Mouse (Mus musculus) limb, embryonic 12.5 days (tissue): ENCODE measurements around the gene Cadm4. TPM values are rescaled to one million over a fixed set of nuclear protein-coding genes. Genes with fewer than 3 reads are reported as not detected.
"Not testable (repeated sequence)": the region's sequence is repeated elsewhere in the genome, so short reads cannot be mapped to it uniquely, and the experiment has no call there.

Experiments used
- ATAC-seq: fragments of 200-750 bp; cut with Nextera tagmentation; 2 replicates; pipeline ENCODE4 v1.8.0; 2017; ENCODE audit warnings: low read depth, moderate TSS enrichment; ENCODE audit not compliant: insufficient number of reproducible peaks, insufficient read depth, low FRiP score, low TSS enrichment
- H3K27ac ChIP-seq: fragments of 300-500 bp; sonication (generic); 2 replicates; pipeline ENCODE4 v1.5.1; 2016; ENCODE audit warnings: mild to moderate bottlenecking, moderate library complexity
- H3K27me3 ChIP-seq: fragments of 300-500 bp; sonication (generic); 2 replicates; pipeline ENCODE4 v1.6.1; 2016; ENCODE audit warnings: mild to moderate bottlenecking, moderate library complexity
- H3K36me3 ChIP-seq: fragments of 300-500 bp; sonication (generic); 2 replicates; pipeline ENCODE4 v1.6.1; 2016; ENCODE audit warnings: mild to moderate bottlenecking, moderate library complexity
- H3K4me1 ChIP-seq: fragments of 300-500 bp; sonication (generic); replicated peaks from 2 replicates; pipeline ENCODE4 v1.6.1; 2016
- H3K4me2 ChIP-seq: fragments of 300-500 bp; sonication (generic); 2 replicates; pipeline ENCODE4 v1.6.1; 2016; ENCODE audit warnings: mild to moderate bottlenecking, moderate library complexity
- H3K4me3 ChIP-seq: fragments of 300-500 bp; sonication (generic); replicated peaks from 2 replicates; pipeline ENCODE4 v1.5.1; 2016; ENCODE audit warnings: mild to moderate bottlenecking
- H3K9ac ChIP-seq: fragments of 300-500 bp; sonication (generic); replicated peaks from 2 replicates; pipeline ENCODE4 v1.6.1; 2016; ENCODE audit warnings: mild to moderate bottlenecking, moderate library complexity
- H3K9me3 ChIP-seq: fragments of 300-500 bp; sonication (generic); 2 replicates; pipeline ENCODE4 v1.6.1; 2016; ENCODE audit warnings: mild to moderate bottlenecking, moderate library complexity
- WGBS: fragments of 180-500 bp; shearing (Covaris S2); methylation state at CpG from one replicate; pipeline ENCODE4 v1.1.7; 2016; 5-methylcytosine and 5-hydroxymethylcytosine counted together
- polyA plus RNA-seq: library from polyadenylated mRNA; unstranded; fragments of >200 nt; fragmentation: Nextera tagmentation; extraction: Ambion mirVana; gene quantifications from 2 replicates; pipeline ENCODE4 v1.2.1, GENCODE M21; 2016

The Cadm4 gene
- polyA plus RNA-seq, 1 experiment from 2014 or later: 7.0 TPM

GRCm38 (mm10) chr7:24517654-24518053 is 35.8 kb downstream of the Cadm4 start:
- Histone ChIP-seq H3K9me3 (no peaks in the 10 kb centered on the region), H3K9ac (no peak overlapping the region), H3K4me2 (no peak overlapping the region), H3K4me3 (no peak overlapping the region), H3K27ac (no peak overlapping the region), H3K4me1 (no peaks in the 10 kb centered on the region), H3K36me3 (peaks cover 50% of the 10 kb centered on the region), H3K27me3 (no peaks in the 10 kb centered on the region)
- ATAC-seq: no peak
- 70% methylated on average over 6 of the region's 6 CpGs for WGBS

GRCm38 (mm10) chr7:24519130-24519529 is 37.3 kb downstream of the Cadm4 start:
- H3K36me3 ChIP-seq: peaks cover 35% of the 10 kb centered on the region
- H3K4me2 ChIP-seq: no peak overlapping the region
- H3K9ac ChIP-seq: no peak overlapping the region
- H3K4me3 ChIP-seq: no peak overlapping the region
- no peaks in the 10 kb centered on the region for H3K27me3 ChIP-seq
- no peak for ATAC-seq
- WGBS: 73% methylated on average over 3 of the region's 3 CpGs
- H3K4me1 ChIP-seq: no peaks in the 10 kb centered on the region
- no peak overlapping the region for H3K27ac ChIP-seq
- H3K9me3 ChIP-seq: no peaks in the 10 kb centered on the region

- not testable (repeated sequence) for H3K27ac ChIP-seq, ATAC-seq, H3K9me3 ChIP-seq, H3K27me3 ChIP-seq, H3K4me2 ChIP-seq, H3K4me3 ChIP-seq, H3K4me1 ChIP-seq, H3K9ac ChIP-seq
- peaks cover 26% of the 10 kb centered on the region for H3K36me3 ChIP-seq
- WGBS: 87% methylated on average over 10 of the region's 10 CpGs
Observed at GRCm38 (mm10) chr7:24520054-24520453, 38.2 kb downstream of the Cadm4 start.

GRCm38 (mm10) chr7:24522805-24523204 is 41.0 kb downstream of the Cadm4 start:
- ATAC-seq: no peak
- 57% methylated on average over 5 of the region's 5 CpGs for WGBS
- H3K9ac ChIP-seq: no peak overlapping the region

GRCm38 (mm10) chr7:24523723-24524122 is 41.9 kb downstream of the Cadm4 start:
- Histone ChIP-seq H3K36me3 (peaks cover 1% of the 10 kb centered on the region; the same call in 1 of the 2 replicates), H3K4me2 (no peak overlapping the region), H3K9ac (no peak overlapping the region), H3K4me1 (peaks cover 5% of the 10 kb centered on the region; the same call in 1 of the 2 replicates), H3K27ac (no peak overlapping the region), H3K27me3 (no peaks in the 10 kb centered on the region), H3K9me3 (no peaks in the 10 kb centered on the region), H3K4me3 (no peak overlapping the region)
- 80% methylated on average over 6 of the region's 6 CpGs for WGBS
- no peak for ATAC-seq

More at GRCm38 (mm10) chr7:24522805-24523204, 41.0 kb downstream of the Cadm4 start:
- Histone ChIP-seq H3K4me3 (no peak overlapping the region), H3K9me3 (no peaks in the 10 kb centered on the region), H3K36me3 (peaks cover 5% of the 10 kb centered on the region; the same call in 1 of the 2 replicates), H3K4me2 (no peak overlapping the region), H3K27ac (no peak overlapping the region), H3K4me1 (peaks cover 5% of the 10 kb centered on the region; the same call in 1 of the 2 replicates), H3K27me3 (no peaks in the 10 kb centered on the region)

- Histone ChIP-seq H3K9ac (no peak overlapping the region), H3K4me1 (peaks cover 12% of the 10 kb centered on the region), H3K36me3 (no peaks in the 10 kb centered on the region), H3K27ac (no peak overlapping the region), H3K27me3 (no peaks in the 10 kb centered on the region), H3K4me3 (no peak overlapping the region), H3K9me3 (no peaks in the 10 kb centered on the region), H3K4me2 (no peak overlapping the region)
- ATAC-seq: no peak
- WGBS: 82% methylated on average over 6 of the region's 6 CpGs
Observed at GRCm38 (mm10) chr7:24524978-24525377, 43.2 kb downstream of the Cadm4 start.

- peaks cover 12% of the 10 kb centered on the region for H3K4me1 ChIP-seq
- no peaks in the 10 kb centered on the region for H3K36me3 ChIP-seq
- H3K9me3 ChIP-seq: no peaks in the 10 kb centered on the region
- no peak overlapping the region for H3K4me3 ChIP-seq
- H3K4me2 ChIP-seq: no peak overlapping the region
- no peak for ATAC-seq
- 86% methylated on average over 12 of the region's 12 CpGs for WGBS
- no peak overlapping the region for H3K27ac ChIP-seq
- no peak overlapping the region for H3K9ac ChIP-seq
- no peaks in the 10 kb centered on the region for H3K27me3 ChIP-seq
Observed at GRCm38 (mm10) chr7:24525686-24526420, 44.0 kb downstream of the Cadm4 start.

- no peak for ATAC-seq
- no peak overlapping the region for H3K4me2 ChIP-seq
- 94% methylated on average over 11 of the region's 11 CpGs for WGBS
Observed at GRCm38 (mm10) chr7:24528861-24529260, 47.0 kb downstream of the Cadm4 start.

GRCm38 (mm10) chr7:24529580-24529979 is 47.8 kb downstream of the Cadm4 start:
- Histone ChIP-seq H3K4me1 (peaks cover 34% of the 10 kb centered on the region), H3K36me3 (peaks cover 15% of the 10 kb centered on the region), H3K27me3 (peaks cover 23% of the 10 kb centered on the region), H3K4me2 (peak overlapping the region; percentile 95), H3K27ac (peak overlapping the region; percentile 81; the same call in 1 of the 2 replicates), H3K9ac (peak overlapping the region; percentile 66), H3K9me3 (no peaks in the 10 kb centered on the region), H3K4me3 (peak overlapping the region; percentile 66)
- WGBS: 56% methylated on average over 11 of the region's 11 CpGs
- no peak for ATAC-seq

More at GRCm38 (mm10) chr7:24528861-24529260, 47.0 kb downstream of the Cadm4 start:
- Histone ChIP-seq H3K36me3 (peaks cover 9% of the 10 kb centered on the region), H3K27ac (no peak overlapping the region), H3K9me3 (no peaks in the 10 kb centered on the region), H3K9ac (no peak overlapping the region), H3K4me3 (no peak overlapping the region), H3K4me1 (peaks cover 29% of the 10 kb centered on the region), H3K27me3 (peaks cover 18% of the 10 kb centered on the region)

GRCm38 (mm10) chr7:24530062-24530931 is 48.5 kb downstream of the Cadm4 start, which contains the start of gene Irgq:
TSS of gene Irgq (plus strand) at chr7:24530689.
- Histone ChIP-seq H3K4me1 (peaks cover 34% of the 10 kb centered on the region), H3K27ac (peak within 1 kb of the TSS; percentile 81), H3K9me3 (no peaks in the 10 kb centered on the region), H3K27me3 (peaks cover 26% of the 10 kb centered on the region), H3K4me2 (peak within 1 kb of the TSS; percentile 95), H3K36me3 (peaks cover 22% of the 10 kb centered on the region), H3K4me3 (peak within 1 kb of the TSS; percentile 66), H3K9ac (peak within 1 kb of the TSS; percentile 81)
- ATAC-seq: peak; percentile 94
- WGBS: under 1% methylated on average over 44 of the region's 44 CpGs
